Mouse (Mus musculus) neural tube, embryonic 12.5 days (tissue): ENCODE data around the gene Emilin2. TPM values are rescaled to one million over a fixed set of nuclear protein-coding genes. Genes with fewer than 3 reads are reported as not detected.

Experiments used
- ATAC-seq: fragments of 200-750 bp; cut with Nextera tagmentation; 2 replicates; pipeline ENCODE4 v1.8.0; 2017; ENCODE audit warnings: low read depth, mild to moderate bottlenecking, moderate TSS enrichment, moderate library complexity; ENCODE audit not compliant: low FRiP score
- H3K27ac ChIP-seq: fragments of 300-500 bp; sonication (generic); 2 replicates; pipeline ENCODE4 v1.5.1; 2016
- H3K27me3 ChIP-seq: fragments of 300-500 bp; sonication (generic); replicated peaks from 2 replicates; pipeline ENCODE4 v1.6.1; 2016; ENCODE audit warnings: mild to moderate bottlenecking
- H3K36me3 ChIP-seq: fragments of 300-500 bp; sonication (generic); 2 replicates; pipeline ENCODE4 v1.6.1; 2016; ENCODE audit warnings: mild to moderate bottlenecking
- H3K4me1 ChIP-seq: fragments of 300-500 bp; sonication (generic); 2 replicates; pipeline ENCODE4 v1.6.1; 2016
- H3K4me2 ChIP-seq: fragments of 300-500 bp; sonication (generic); replicated peaks from 2 replicates; pipeline ENCODE4 v1.6.1; 2016; ENCODE audit warnings: mild to moderate bottlenecking
- H3K4me3 ChIP-seq: fragments of 300-500 bp; sonication (generic); 2 replicates; pipeline ENCODE4 v1.5.1; 2016
- H3K9ac ChIP-seq: fragments of 300-500 bp; sonication (generic); 2 replicates; pipeline ENCODE4 v1.6.1; 2016; ENCODE audit warnings: mild to moderate bottlenecking
- H3K9me3 ChIP-seq: fragments of 300-500 bp; sonication (generic); 2 replicates; pipeline ENCODE4 v1.6.1; 2016; ENCODE audit warnings: mild to moderate bottlenecking
- WGBS: fragments of 180-500 bp; shearing (Covaris S2); methylation state at CpG from one replicate; pipeline ENCODE4 v1.1.7; 2016; 5-methylcytosine and 5-hydroxymethylcytosine counted together
- polyA plus RNA-seq: library from polyadenylated mRNA; unstranded; fragments of >200 nt; fragmentation: Nextera tagmentation; extraction: Ambion mirVana; gene quantifications from 2 replicates; pipeline ENCODE4 v1.2.1, GENCODE M21; 2016

The Emilin2 gene
- polyA plus RNA-seq, 1 experiment from 2014 or later = 7.1 TPM

GRCm38 (mm10) chr17:71292897-71293296 lies 18.9 kb downstream of the Emilin2 start:
- Histone ChIP-seq H3K4me2 (no peak overlapping the region), H3K27ac (no peak overlapping the region), H3K27me3 (no peaks in the 10 kb centered on the region), H3K9me3 (no peaks in the 10 kb centered on the region), H3K4me3 (no peak overlapping the region), H3K4me1 (no peaks in the 10 kb centered on the region), H3K36me3 (no peaks in the 10 kb centered on the region), H3K9ac (no peak overlapping the region)
- no peak for ATAC-seq
- 82% methylated on average over 4 of the region's 4 CpGs for WGBS

GRCm38 (mm10) chr17:71291897-71292420 lies 19.8 kb downstream of the Emilin2 start:
- Histone ChIP-seq H3K4me2 (no peak overlapping the region), H3K27me3 (no peaks in the 10 kb centered on the region), H3K4me1 (no peaks in the 10 kb centered on the region), H3K9ac (no peak overlapping the region), H3K4me3 (no peak overlapping the region), H3K36me3 (no peaks in the 10 kb centered on the region), H3K9me3 (no peaks in the 10 kb centered on the region), H3K27ac (no peak overlapping the region)
- WGBS = 94% methylated on average over 6 of the region's 6 CpGs
- ATAC-seq = no peak

GRCm38 (mm10) chr17:71290486-71291410 lies 21.0 kb downstream of the Emilin2 start:
- ATAC-seq = no peak
- H3K36me3 ChIP-seq = no peaks in the 10 kb centered on the region
- H3K9ac ChIP-seq = no peak overlapping the region
- no peak overlapping the region for H3K4me2 ChIP-seq
- no peaks in the 10 kb centered on the region for H3K27me3 ChIP-seq
- H3K4me3 ChIP-seq = no peak overlapping the region
- WGBS = 86% methylated on average over 7 of the region's 7 CpGs
- H3K4me1 ChIP-seq = no peaks in the 10 kb centered on the region
- H3K27ac ChIP-seq = no peak overlapping the region
- H3K9me3 ChIP-seq = no peaks in the 10 kb centered on the region

GRCm38 (mm10) chr17:71289572-71290176 lies 22.1 kb downstream of the Emilin2 start:
- Histone ChIP-seq H3K4me1 (no peaks in the 10 kb centered on the region), H3K27me3 (no peaks in the 10 kb centered on the region), H3K4me2 (no peak overlapping the region), H3K27ac (no peak overlapping the region), H3K9me3 (no peaks in the 10 kb centered on the region), H3K4me3 (no peak overlapping the region), H3K9ac (no peak overlapping the region), H3K36me3 (no peaks in the 10 kb centered on the region)
- WGBS = 79% methylated on average over 6 of the region's 6 CpGs
- no peak for ATAC-seq

GRCm38 (mm10) chr17:71288808-71289548 lies 22.8 kb downstream of the Emilin2 start:
- Histone ChIP-seq H3K9me3 (no peaks in the 10 kb centered on the region), H3K4me1 (no peaks in the 10 kb centered on the region), H3K36me3 (no peaks in the 10 kb centered on the region), H3K27me3 (no peaks in the 10 kb centered on the region), H3K4me2 (no peak overlapping the region), H3K9ac (no peak overlapping the region), H3K4me3 (no peak overlapping the region), H3K27ac (no peak overlapping the region)
- WGBS = 92% methylated on average over 10 of the region's 10 CpGs
- ATAC-seq = no peak

GRCm38 (mm10) chr17:71288145-71288758 lies 23.5 kb downstream of the Emilin2 start:
- 87% methylated on average over 11 of the region's 11 CpGs for WGBS
- H3K4me2 ChIP-seq = no peak overlapping the region
- H3K27me3 ChIP-seq = no peaks in the 10 kb centered on the region
- H3K27ac ChIP-seq = no peak overlapping the region
- no peak for ATAC-seq
- no peak overlapping the region for H3K4me3 ChIP-seq
- H3K9ac ChIP-seq = no peak overlapping the region
- no peaks in the 10 kb centered on the region for H3K9me3 ChIP-seq
- H3K4me1 ChIP-seq = no peaks in the 10 kb centered on the region
- H3K36me3 ChIP-seq = no peaks in the 10 kb centered on the region

GRCm38 (mm10) chr17:71287586-71287985 lies 24.2 kb downstream of the Emilin2 start:
- Histone ChIP-seq H3K9ac (no peak overlapping the region), H3K9me3 (no peaks in the 10 kb centered on the region), H3K4me3 (no peak overlapping the region), H3K4me1 (no peaks in the 10 kb centered on the region), H3K4me2 (no peak overlapping the region), H3K27ac (no peak overlapping the region), H3K36me3 (no peaks in the 10 kb centered on the region), H3K27me3 (no peaks in the 10 kb centered on the region)
- no peak for ATAC-seq
- 99% methylated on average over 7 of the region's 7 CpGs for WGBS

- no peaks in the 10 kb centered on the region for H3K9me3 ChIP-seq
- H3K36me3 ChIP-seq = no peaks in the 10 kb centered on the region
- H3K9ac ChIP-seq = no peak overlapping the region
- no peak overlapping the region for H3K4me2 ChIP-seq
- no peaks in the 10 kb centered on the region for H3K4me1 ChIP-seq
- 77% methylated on average over 6 of the region's 6 CpGs for WGBS
- H3K4me3 ChIP-seq = no peak overlapping the region
- no peaks in the 10 kb centered on the region for H3K27me3 ChIP-seq
- ATAC-seq = no peak
- no peak overlapping the region for H3K27ac ChIP-seq
Observed at GRCm38 (mm10) chr17:71285929-71286328, 25.8 kb downstream of the Emilin2 start.

- no peak for ATAC-seq
Observed at GRCm38 (mm10) chr17:71284890-71285289, 26.9 kb downstream of the Emilin2 start.

GRCm38 (mm10) chr17:71283237-71283636 lies 28.5 kb downstream of the Emilin2 start:
- Histone ChIP-seq H3K27ac (no peak overlapping the region), H3K4me1 (no peaks in the 10 kb centered on the region), H3K9ac (no peak overlapping the region), H3K27me3 (no peaks in the 10 kb centered on the region), H3K36me3 (no peaks in the 10 kb centered on the region), H3K9me3 (no peaks in the 10 kb centered on the region), H3K4me2 (no peak overlapping the region), H3K4me3 (no peak overlapping the region)
- WGBS = 92% methylated on average over 4 of the region's 4 CpGs
- no peak for ATAC-seq

More at GRCm38 (mm10) chr17:71284890-71285289, 26.9 kb downstream of the Emilin2 start:
- Histone ChIP-seq H3K4me1 (no peaks in the 10 kb centered on the region), H3K4me3 (no peak overlapping the region), H3K27me3 (no peaks in the 10 kb centered on the region), H3K9ac (no peak overlapping the region), H3K36me3 (no peaks in the 10 kb centered on the region), H3K9me3 (no peaks in the 10 kb centered on the region), H3K27ac (no peak overlapping the region), H3K4me2 (no peak overlapping the region)
- WGBS = 87% methylated on average over 6 of the region's 6 CpGs

GRCm38 (mm10) chr17:71282716-71283115 lies 29.1 kb downstream of the Emilin2 start:
- Histone ChIP-seq H3K9me3 (no peaks in the 10 kb centered on the region), H3K4me2 (no peak overlapping the region), H3K4me3 (no peak overlapping the region), H3K36me3 (no peaks in the 10 kb centered on the region), H3K27me3 (no peaks in the 10 kb centered on the region), H3K4me1 (no peaks in the 10 kb centered on the region), H3K27ac (no peak overlapping the region), H3K9ac (no peak overlapping the region)
- ATAC-seq = no peak
- WGBS = 94% methylated on average over 9 of the region's 9 CpGs
